Mouse (Mus musculus) right cerebral cortex, adult 2 months (tissue): ENCODE results near the gene Stk24.

Experiments used
- DNase-seq, 2 experiments: peaks; one replicate each; pipeline ENCODE4 v3.0.0; 2021 to 2022; ENCODE audit warnings: low spot score in 2 of 2

Stk24 gene

DNA sequence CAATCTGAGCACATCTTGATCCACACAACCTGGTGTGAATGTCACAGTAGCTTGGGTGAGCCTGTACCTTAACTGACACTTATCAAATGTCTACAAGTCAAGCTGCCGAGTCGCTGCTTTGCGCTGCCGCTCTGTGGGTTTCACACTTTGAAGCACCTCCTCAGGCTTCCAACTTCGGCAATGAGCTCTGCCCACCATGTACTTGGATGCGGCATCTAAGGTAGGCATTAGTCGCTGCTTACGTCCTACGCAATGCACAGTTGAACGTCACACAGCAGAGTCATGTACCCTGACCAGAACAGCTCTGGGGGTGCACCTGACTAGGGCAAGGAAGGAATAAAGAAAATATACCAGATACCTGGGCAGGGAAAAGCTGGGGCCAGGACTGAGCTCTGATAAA, 66.5 kb downstream of the Stk24 start:
- DNase-seq: peak in 1 of 2 experiments; percentile 19

DNA sequence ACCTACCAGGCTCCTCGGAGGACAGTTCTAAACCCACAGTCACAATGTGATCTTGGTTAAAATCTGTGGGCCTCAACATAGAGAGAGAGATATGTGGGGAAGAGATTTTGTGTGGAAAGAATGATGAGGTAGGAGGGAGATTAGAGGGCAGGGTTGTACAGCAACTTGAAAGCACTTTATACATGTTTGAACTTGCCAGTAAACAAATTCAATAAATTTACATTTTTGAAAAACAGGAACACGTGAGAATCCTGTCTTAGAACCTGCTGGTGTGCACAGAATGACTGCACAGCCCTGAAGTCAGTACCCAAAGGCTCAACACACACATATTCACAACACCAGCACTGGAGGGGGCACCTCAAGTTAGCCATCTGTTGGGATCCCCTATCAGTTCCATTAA, 68.7 kb downstream of the Stk24 start:
- DNase-seq: no peak

DNA sequence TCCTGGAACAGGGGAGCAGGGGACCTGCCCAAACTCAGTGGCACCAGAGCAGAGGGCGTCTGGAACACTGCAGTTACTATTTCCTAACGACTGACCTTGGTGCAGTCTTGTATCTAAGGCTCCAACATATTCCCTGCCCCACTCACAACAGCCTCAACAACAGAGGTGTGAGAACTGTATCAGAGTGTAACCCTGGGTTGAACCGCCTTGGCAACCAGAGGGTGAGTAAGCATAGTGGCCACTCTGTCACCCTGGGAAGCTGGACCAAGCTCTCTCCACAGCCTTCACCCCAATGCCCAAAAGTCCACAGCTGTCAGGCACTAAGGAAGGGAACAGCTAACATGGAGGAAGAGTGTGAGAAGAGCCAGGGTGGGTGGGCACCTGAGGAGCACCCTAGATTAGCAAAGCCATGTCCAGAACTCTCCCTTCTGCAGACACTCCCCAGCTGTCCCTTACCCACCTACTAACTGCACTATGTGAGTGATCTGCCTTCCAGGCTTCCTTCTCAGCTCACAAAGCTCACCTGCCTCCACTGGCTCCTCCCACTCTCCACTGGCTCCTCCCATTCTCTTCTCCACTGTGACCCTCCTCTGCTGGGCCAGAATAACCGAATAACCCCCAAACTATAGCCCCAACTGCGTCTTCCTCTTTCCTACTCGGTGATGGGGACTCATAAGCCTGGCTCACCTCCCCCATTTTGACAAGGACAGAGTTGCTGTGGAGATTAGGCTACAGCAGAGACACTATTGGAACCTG, 69.3 kb downstream of the Stk24 start:
- no peak for DNase-seq

DNA sequence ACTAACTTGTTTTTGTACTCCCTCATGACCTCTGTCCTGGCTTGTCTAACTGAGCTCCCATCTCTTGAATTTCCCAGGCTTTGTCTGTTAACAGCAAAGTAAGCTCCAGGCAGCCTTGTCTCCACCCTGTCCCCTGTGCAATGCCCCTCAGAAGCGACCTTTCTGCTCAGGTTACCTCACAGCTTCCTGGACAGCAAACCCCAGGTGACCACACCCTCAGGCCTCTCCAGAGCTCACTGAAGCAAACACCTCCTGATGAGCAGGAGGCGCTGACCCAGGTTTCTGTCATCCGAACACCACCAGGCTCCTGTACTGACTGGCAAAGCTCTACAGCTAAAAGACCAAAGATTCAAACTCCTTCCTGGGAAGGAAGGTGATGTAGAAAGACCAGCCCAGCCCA, 69.9 kb downstream of the Stk24 start:
- DNase-seq: no peak

GRCm38 (mm10) chr14:121305316-121306064, 74.3 kb downstream of the Stk24 start:
- DNase-seq: no peak

GRCm38 (mm10) chr14:121304523-121304922, 75.3 kb downstream of the Stk24 start:
- DNase-seq: no peak

GRCm38 (mm10) chr14:121299093-121299492, 80.7 kb downstream of the Stk24 start:
- no peak for DNase-seq

GRCm38 (mm10) chr14:121298537-121298936, 81.3 kb downstream of the Stk24 start:
- DNase-seq: no peak

DNA sequence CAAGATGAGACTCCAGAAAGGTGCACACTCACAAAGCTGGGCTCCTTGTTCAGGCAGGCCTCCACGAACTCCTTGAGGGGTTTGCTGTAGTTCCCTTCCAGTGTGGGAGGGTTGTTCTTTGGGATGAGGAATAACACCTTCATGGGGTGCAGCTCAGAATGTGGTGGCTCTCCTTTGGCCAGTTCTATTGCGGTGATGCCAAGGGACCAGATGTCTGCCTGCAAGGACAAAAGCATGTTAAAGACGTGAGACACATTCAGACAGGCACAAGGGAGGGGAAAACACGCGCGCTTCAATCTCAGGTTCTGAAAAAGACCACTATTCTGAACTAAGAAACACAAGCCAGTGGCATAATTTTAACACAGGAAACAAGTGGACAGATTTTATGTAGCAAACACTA, 82.7 kb downstream of the Stk24 start:
- no peak for DNase-seq

DNA sequence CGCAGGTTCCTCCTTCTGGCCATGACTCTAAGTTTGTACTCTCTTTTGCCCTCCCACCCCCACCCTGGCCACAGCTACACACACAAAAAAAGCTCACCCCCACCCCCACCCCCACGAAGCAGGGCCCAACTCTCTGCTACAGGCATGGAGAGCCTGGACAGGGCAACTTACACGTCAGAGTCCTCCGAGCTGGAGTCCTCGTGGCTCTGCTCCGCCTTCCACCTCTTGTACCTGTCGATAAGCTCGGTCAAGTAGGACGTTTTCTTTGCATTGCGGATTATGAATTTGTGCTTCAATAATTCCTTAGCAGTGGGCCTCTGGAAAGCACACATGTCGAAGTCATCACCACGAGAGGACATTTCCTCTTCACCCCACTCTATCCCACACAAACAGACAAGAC, 85.3 kb downstream of the Stk24 start:
- no peak for DNase-seq

- DNase-seq: no peak
Observed at GRCm38 (mm10) chr14:121292391-121292790, 87.4 kb downstream of the Stk24 start.

DNA sequence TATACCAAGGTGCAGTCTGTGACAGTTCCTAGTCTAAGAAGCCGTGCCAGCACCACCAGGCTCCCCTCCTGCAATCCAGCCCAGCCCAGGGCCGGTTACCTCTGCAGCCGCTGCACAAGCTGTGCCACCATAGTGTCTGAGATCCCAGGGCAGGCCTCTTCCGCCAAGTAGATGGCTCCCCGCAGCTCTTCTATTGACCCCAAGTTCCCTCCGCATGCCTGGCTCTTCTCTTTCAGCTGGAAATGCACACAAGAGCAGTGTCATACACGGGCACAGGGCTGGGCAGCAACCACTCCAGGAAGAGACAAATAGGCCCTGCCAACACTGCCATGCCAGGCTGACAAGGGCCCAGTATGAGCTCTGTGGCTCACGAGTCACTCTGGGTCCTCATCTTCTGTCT, 87.9 kb downstream of the Stk24 start:
- no peak for DNase-seq

- DNase-seq: no peak
Observed at GRCm38 (mm10) chr14:121285379-121286120, 94.3 kb downstream of the Stk24 start.

DNA sequence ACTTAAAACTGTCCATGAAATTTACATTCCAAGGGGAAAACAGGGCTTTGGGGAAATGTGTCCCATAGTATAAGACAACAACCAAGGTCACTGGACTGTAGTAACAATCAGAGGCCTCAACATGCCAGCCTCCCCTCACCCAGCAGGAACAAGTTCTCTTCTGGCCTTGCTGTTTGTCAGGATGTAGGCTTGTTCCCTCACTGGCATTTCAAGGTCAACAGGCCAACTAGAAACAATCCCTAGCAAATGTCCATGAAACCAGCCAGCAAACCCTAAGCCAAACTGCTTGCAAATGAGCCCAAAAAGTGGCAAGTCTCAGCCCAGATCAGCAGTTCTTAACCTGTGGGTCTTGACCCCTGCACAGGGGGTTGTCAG, 98.5 kb downstream of the Stk24 start:
- DNase-seq: no peak

- DNase-seq: no peak
Observed at GRCm38 (mm10) chr14:121280601-121281335, 99.0 kb downstream of the Stk24 start.

DNA sequence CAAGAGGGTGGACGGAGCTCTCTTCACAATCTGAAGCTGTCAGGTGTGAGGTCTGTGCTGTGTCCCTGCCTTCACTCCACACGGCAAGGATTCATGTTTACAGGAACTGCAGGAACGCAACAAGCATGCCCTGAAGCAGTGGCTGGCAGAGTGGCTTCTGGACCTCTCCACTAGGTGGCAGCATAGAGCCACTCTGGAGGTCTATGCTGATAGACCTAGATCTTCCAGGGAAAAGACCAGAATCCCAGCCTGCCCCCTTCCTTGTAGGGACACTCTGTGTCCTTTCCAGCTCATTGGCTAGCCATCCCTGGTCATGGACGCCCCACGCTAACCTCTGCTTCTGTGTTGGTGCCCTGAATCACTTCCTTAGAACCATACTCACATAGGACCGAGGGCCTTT, 100.7 kb downstream of the Stk24 start:
- DNase-seq: peak; percentile 86 to 90

GRCm38 (mm10) chr14:121276016-121276415, 103.8 kb downstream of the Stk24 start:
- no peak for DNase-seq

- no peak for DNase-seq
Observed at GRCm38 (mm10) chr14:121274985-121275384, 104.8 kb downstream of the Stk24 start.

- DNase-seq: no peak
Observed at GRCm38 (mm10) chr14:121270490-121270889, 109.3 kb downstream of the Stk24 start.

- DNase-seq: no peak
Observed at GRCm38 (mm10) chr14:121267801-121268200, 112.0 kb downstream of the Stk24 start.

DNA sequence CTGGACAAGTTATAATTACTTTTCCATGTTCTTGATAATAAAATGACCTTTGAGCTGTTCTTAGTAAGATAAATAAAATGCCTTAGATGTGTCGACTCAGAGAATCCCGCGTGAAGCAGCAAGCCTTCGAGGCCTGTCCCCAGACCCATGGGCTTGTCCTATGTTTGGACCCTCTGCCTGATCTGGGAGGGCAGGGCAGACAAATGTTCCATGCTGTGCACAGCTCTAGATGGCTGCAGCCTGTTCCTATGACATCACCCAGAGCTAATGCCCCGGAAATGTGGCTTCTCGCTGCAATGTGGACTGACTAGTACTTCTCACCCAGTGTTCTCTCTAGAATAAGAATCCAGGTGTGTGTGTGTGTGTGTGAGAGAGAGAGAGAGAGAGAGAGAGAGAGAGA, 115.4 kb downstream of the Stk24 start:
- DNase-seq: no peak

- no peak for DNase-seq
Observed at GRCm38 (mm10) chr14:121263912-121264311, 115.9 kb downstream of the Stk24 start.
